Mouse (Mus musculus) embryonic facial prominence, embryonic 15.5 days (tissue): ENCODE measurements around the gene Armc5. TPM values are rescaled to one million over a fixed set of nuclear protein-coding genes. Genes with fewer than 3 reads are reported as not detected.
A peak's percentile ranks its signal among the peaks of the same experiment; 100 is the strongest.

Experiments used
- ATAC-seq: fragments of 200-750 bp; cut with Nextera tagmentation; 2 replicates; pipeline ENCODE4 v1.8.0; 2017; ENCODE audit warnings: low read depth, moderate TSS enrichment; ENCODE audit not compliant: insufficient number of reproducible peaks, low FRiP score, low TSS enrichment
- H3K27ac ChIP-seq: fragments of 300-500 bp; sonication (generic); replicated peaks from 2 replicates; pipeline ENCODE4 v1.5.1; 2015; ENCODE audit warnings: mild to moderate bottlenecking, inconsistent platforms
- H3K27me3 ChIP-seq: fragments of 300-500 bp; sonication (generic); 2 replicates; pipeline ENCODE4 v1.6.1; 2015; ENCODE audit warnings: inconsistent platforms
- H3K36me3 ChIP-seq: fragments of 300-500 bp; sonication (generic); 2 replicates; pipeline ENCODE4 v1.6.1; 2015; ENCODE audit warnings: mild to moderate bottlenecking, inconsistent platforms
- H3K4me1 ChIP-seq: fragments of 300-500 bp; sonication (generic); 2 replicates; pipeline ENCODE4 v1.6.1; 2015; ENCODE audit warnings: inconsistent platforms
- H3K4me2 ChIP-seq: fragments of 300-500 bp; sonication (generic); replicated peaks from 2 replicates; pipeline ENCODE4 v1.6.1; 2015; ENCODE audit warnings: mild to moderate bottlenecking, inconsistent platforms
- H3K4me3 ChIP-seq: fragments of 300-500 bp; sonication (generic); replicated peaks from 2 replicates; pipeline ENCODE4 v1.5.1; 2015; ENCODE audit warnings: mild to moderate bottlenecking, inconsistent platforms
- H3K9ac ChIP-seq: fragments of 300-500 bp; sonication (generic); 2 replicates; pipeline ENCODE4 v1.6.1; 2015; ENCODE audit warnings: inconsistent platforms
- H3K9me3 ChIP-seq: fragments of 300-500 bp; sonication (generic); replicated peaks from 2 replicates; pipeline ENCODE4 v1.6.1; 2016; ENCODE audit warnings: inconsistent platforms
- WGBS: fragments of 180-500 bp; shearing (Covaris S2); methylation state at CpG from one replicate; pipeline ENCODE4 v1.1.7; 2015; 5-methylcytosine and 5-hydroxymethylcytosine counted together
- polyA plus RNA-seq: library from polyadenylated mRNA; unstranded; fragments of >200 nt; fragmentation: Nextera tagmentation; extraction: Ambion mirVana; gene quantifications from 2 replicates; pipeline ENCODE4 v1.2.1, GENCODE M21; 2015

Armc5 gene
- 19.4 and 19.6 TPM in 2 replicates for polyA plus RNA-seq

GRCm38 (mm10) chr7:128236856-128237592 is at the start of gene Armc5:
Armc5 (plus strand) TSS chr7:128237342.
- Histone ChIP-seq H3K4me2 (peak within 1 kb of the TSS; percentile 59), H3K27ac (peak within 1 kb of the TSS; percentile 99), H3K4me3 (peak within 1 kb of the TSS; percentile 82), H3K36me3 (peaks cover 24% of the 10 kb centered on the region), H3K9me3 (no peaks in the 10 kb centered on the region), H3K9ac (peak within 1 kb of the TSS; percentile 75), H3K4me1 (peaks cover 17% of the 10 kb centered on the region), H3K27me3 (no peaks in the 10 kb centered on the region)
- ATAC-seq = peak; percentile 17; the same call in 1 of the 2 replicates
- WGBS = 23% methylated on average over 37 of the region's 37 CpGs

- no peak overlapping the region for H3K27ac ChIP-seq
- 82% methylated on average over 9 of the region's 9 CpGs for WGBS
- H3K4me3 ChIP-seq = no peak overlapping the region
- H3K27me3 ChIP-seq = no peaks in the 10 kb centered on the region
- no peaks in the 10 kb centered on the region for H3K9me3 ChIP-seq
- no peak overlapping the region for H3K4me2 ChIP-seq
- ATAC-seq = no peak
- no peaks in the 10 kb centered on the region for H3K36me3 ChIP-seq
- no peaks in the 10 kb centered on the region for H3K4me1 ChIP-seq
- no peak overlapping the region for H3K9ac ChIP-seq
Observed at GRCm38 (mm10) chr7:128201607-128202006, 35.5 kb upstream of the Armc5 start.

- no peak overlapping the region for H3K4me3 ChIP-seq
- no peak for ATAC-seq
- WGBS = 83% methylated on average over 9 of the region's 9 CpGs
- H3K4me2 ChIP-seq = no peak overlapping the region
- no peak overlapping the region for H3K9ac ChIP-seq
- H3K36me3 ChIP-seq = no peaks in the 10 kb centered on the region
- H3K4me1 ChIP-seq = no peaks in the 10 kb centered on the region
- no peaks in the 10 kb centered on the region for H3K9me3 ChIP-seq
- H3K27me3 ChIP-seq = no peaks in the 10 kb centered on the region
- no peak overlapping the region for H3K27ac ChIP-seq
Observed at GRCm38 (mm10) chr7:128203071-128203470, 34.1 kb upstream of the Armc5 start.

- no peak overlapping the region for H3K27ac ChIP-seq
- no peaks in the 10 kb centered on the region for H3K36me3 ChIP-seq
- 84% methylated on average over 8 of the region's 8 CpGs for WGBS
- H3K4me3 ChIP-seq = no peak overlapping the region
- H3K27me3 ChIP-seq = no peaks in the 10 kb centered on the region
- ATAC-seq = no peak
- H3K4me1 ChIP-seq = no peaks in the 10 kb centered on the region
- H3K4me2 ChIP-seq = no peak overlapping the region
- no peaks in the 10 kb centered on the region for H3K9me3 ChIP-seq
- no peak overlapping the region for H3K9ac ChIP-seq
Observed at GRCm38 (mm10) chr7:128204179-128204578, 33.0 kb upstream of the Armc5 start.

GRCm38 (mm10) chr7:128205695-128206094 is 31.4 kb upstream of the Armc5 start:
- no peak overlapping the region for H3K9ac ChIP-seq
- 78% methylated on average over 18 of the region's 18 CpGs for WGBS
- no peak for ATAC-seq

GRCm38 (mm10) chr7:128206152-128206551 is 31.0 kb upstream of the Armc5 start, which contains the start of gene Cox6a2:
Cox6a2 (minus strand) TSS chr7:128206387.
- Histone ChIP-seq H3K9me3 (no peaks in the 10 kb centered on the region), H3K27ac (no peak within 1 kb of the TSS), H3K4me3 (no peak within 1 kb of the TSS), H3K9ac (no peak within 1 kb of the TSS), H3K27me3 (0 out of 2 replicates have a peak, but pooled peaks cover 3% of the 10 kb centered on the region), H3K36me3 (no peaks in the 10 kb centered on the region), H3K4me1 (no peaks in the 10 kb centered on the region), H3K4me2 (no peak within 1 kb of the TSS)
- WGBS = 77% methylated on average over 6 of the region's 6 CpGs
- ATAC-seq = no peak

More at GRCm38 (mm10) chr7:128205695-128206094, 31.4 kb upstream of the Armc5 start:
- no peaks in the 10 kb centered on the region for H3K36me3 ChIP-seq
- H3K4me3 ChIP-seq = no peak overlapping the region
- H3K4me1 ChIP-seq = no peaks in the 10 kb centered on the region
- H3K27me3 ChIP-seq = 0 out of 2 replicates have a peak, but pooled peaks cover 3% of the 10 kb centered on the region
- no peak overlapping the region for H3K27ac ChIP-seq
- H3K4me2 ChIP-seq = no peak overlapping the region
- no peaks in the 10 kb centered on the region for H3K9me3 ChIP-seq

GRCm38 (mm10) chr7:128208187-128208586 is 29.0 kb upstream of the Armc5 start:
- no peak overlapping the region for H3K4me3 ChIP-seq
- H3K9me3 ChIP-seq = no peaks in the 10 kb centered on the region
- ATAC-seq = no peak
- H3K36me3 ChIP-seq = no peaks in the 10 kb centered on the region
- H3K27me3 ChIP-seq = 0 out of 2 replicates have a peak, but pooled peaks cover 3% of the 10 kb centered on the region
- H3K4me2 ChIP-seq = no peak overlapping the region
- H3K9ac ChIP-seq = no peak overlapping the region
- no peak overlapping the region for H3K27ac ChIP-seq
- no peaks in the 10 kb centered on the region for H3K4me1 ChIP-seq
- WGBS = 5% methylated on average over 4 of the region's 4 CpGs

- no peak for ATAC-seq
- Histone ChIP-seq H3K4me3 (no peak overlapping the region), H3K9me3 (no peaks in the 10 kb centered on the region), H3K4me1 (no peaks in the 10 kb centered on the region), H3K36me3 (no peaks in the 10 kb centered on the region), H3K4me2 (no peak overlapping the region), H3K27ac (no peak overlapping the region), H3K9ac (no peak overlapping the region), H3K27me3 (0 out of 2 replicates have a peak, but pooled peaks cover 3% of the 10 kb centered on the region)
- WGBS = 42% methylated on average over 3 of the region's 3 CpGs
Observed at GRCm38 (mm10) chr7:128209826-128210225, 27.3 kb upstream of the Armc5 start.

GRCm38 (mm10) chr7:128219952-128220351 is 17.2 kb upstream of the Armc5 start:
- Histone ChIP-seq H3K4me1 (no peaks in the 10 kb centered on the region), H3K9me3 (no peaks in the 10 kb centered on the region), H3K9ac (no peak overlapping the region), H3K36me3 (no peaks in the 10 kb centered on the region), H3K27me3 (no peaks in the 10 kb centered on the region), H3K4me3 (no peak overlapping the region), H3K4me2 (no peak overlapping the region), H3K27ac (no peak overlapping the region)
- WGBS = 65% methylated on average over 4 of the region's 4 CpGs
- ATAC-seq = no peak

- H3K27me3 ChIP-seq = no peaks in the 10 kb centered on the region
- no peaks in the 10 kb centered on the region for H3K9me3 ChIP-seq
- H3K9ac ChIP-seq = no peak overlapping the region
- H3K4me3 ChIP-seq = no peak overlapping the region
- WGBS = 84% methylated on average over 3 of the region's 3 CpGs
- no peak overlapping the region for H3K4me2 ChIP-seq
- no peak overlapping the region for H3K27ac ChIP-seq
- H3K4me1 ChIP-seq = no peaks in the 10 kb centered on the region
- H3K36me3 ChIP-seq = no peaks in the 10 kb centered on the region
- no peak for ATAC-seq
Observed at GRCm38 (mm10) chr7:128220936-128221335, 16.2 kb upstream of the Armc5 start.

- H3K9me3 ChIP-seq = no peaks in the 10 kb centered on the region
- H3K4me3 ChIP-seq = no peak overlapping the region
- 45% methylated on average over 8 of the region's 8 CpGs for WGBS
- H3K4me2 ChIP-seq = no peak overlapping the region
- no peaks in the 10 kb centered on the region for H3K27me3 ChIP-seq
- H3K9ac ChIP-seq = no peak overlapping the region
- H3K4me1 ChIP-seq = peaks cover 3% of the 10 kb centered on the region; the same call in 1 of the 2 replicates
- no peaks in the 10 kb centered on the region for H3K36me3 ChIP-seq
- no peak overlapping the region for H3K27ac ChIP-seq
- no peak for ATAC-seq
Observed at GRCm38 (mm10) chr7:128231741-128232140, 5.4 kb upstream of the Armc5 start.

GRCm38 (mm10) chr7:128234796-128235195 is 2.3 kb upstream of the Armc5 start:
- Histone ChIP-seq H3K36me3 (peaks cover 2% of the 10 kb centered on the region), H3K27me3 (no peaks in the 10 kb centered on the region), H3K4me3 (no peak overlapping the region), H3K27ac (no peak overlapping the region), H3K9me3 (no peaks in the 10 kb centered on the region), H3K4me1 (peaks cover 17% of the 10 kb centered on the region), H3K9ac (no peak overlapping the region), H3K4me2 (no peak overlapping the region)
- no peak for ATAC-seq
- 85% methylated on average over 2 of the region's 2 CpGs for WGBS
